Mouse (Mus musculus) heart, adult 18-20 months (tissue): ENCODE data around the gene Ces3a. TPM values are rescaled to one million over a fixed set of nuclear protein-coding genes. Genes with fewer than 3 reads are reported as not detected.
"Not testable (repeated sequence)": the region's sequence is repeated elsewhere in the genome, so short reads cannot be mapped to it uniquely, and the experiment has no call there.

Source experiments
- DNase-seq, 2 experiments: peaks; one replicate each; pipeline ENCODE4 v3.0.0; 2021 to 2022; ENCODE audit warnings: mixed read lengths in 1 of 2
- long read RNA-seq, 2 experiments: library from polyadenylated mRNA; stranded (forward); transcript quantifications; one replicate each; pipeline ENCODE4 v2.0.0; 2021
- total RNA-seq, 2 experiments: library from RNA; stranded (reverse); gene quantifications; 2 replicates each; pipeline ENCODE4 v1.2.3; 2021

Gene Ces3a
- total RNA-seq: not detected
- long read RNA-seq, experiment 1: 0 reads
- long read RNA-seq, experiment 2: 0 reads

DNA sequence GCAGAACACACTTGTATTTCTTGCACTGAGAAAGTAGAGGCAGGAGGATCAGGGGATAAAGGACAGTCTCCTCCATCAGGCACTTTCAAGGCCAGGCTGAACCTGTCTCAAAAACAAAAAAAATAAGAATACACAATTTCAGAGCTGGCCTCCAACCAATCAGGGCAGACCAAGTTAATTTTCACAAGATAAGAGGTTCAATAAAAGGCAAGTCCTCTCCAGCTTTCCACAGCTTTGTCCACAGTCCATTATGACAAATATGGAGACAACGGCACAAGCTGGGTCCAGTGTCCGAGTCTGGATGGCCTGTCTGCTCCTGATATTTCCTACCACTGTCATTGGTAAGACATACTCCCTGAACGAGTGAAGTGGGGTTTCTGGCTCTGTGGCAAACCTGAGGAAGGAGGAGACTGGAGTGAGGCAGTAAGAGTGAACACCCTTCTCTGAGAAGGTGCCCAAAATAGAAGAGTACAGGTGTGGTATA lies at the start of gene Ces3a:
Gene Ces3a (plus strand): TSS at position 231 of the 484 bp plus-strand sequence.
- no peak for DNase-seq

DNA sequence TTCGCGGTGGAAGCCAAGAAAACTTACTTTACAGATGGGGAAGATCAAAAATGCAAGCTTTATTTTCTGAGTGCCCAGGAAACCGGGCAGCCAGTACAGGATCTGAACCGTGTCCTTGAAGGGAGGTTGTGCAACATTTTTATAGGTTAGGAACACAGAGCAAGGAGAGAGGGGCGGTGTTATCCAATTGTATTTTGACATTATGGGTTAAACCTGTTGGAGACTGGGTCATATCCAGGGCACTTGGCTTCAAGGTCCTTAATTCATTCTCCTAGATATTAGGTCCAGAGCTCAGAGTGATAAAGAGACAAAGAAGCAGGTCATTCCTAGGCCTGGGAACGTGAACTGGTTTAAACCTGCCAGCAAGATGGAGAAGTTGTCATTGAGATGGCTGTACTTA lies 49.2 kb upstream of the Ces3a start:
- no peak for DNase-seq

DNA sequence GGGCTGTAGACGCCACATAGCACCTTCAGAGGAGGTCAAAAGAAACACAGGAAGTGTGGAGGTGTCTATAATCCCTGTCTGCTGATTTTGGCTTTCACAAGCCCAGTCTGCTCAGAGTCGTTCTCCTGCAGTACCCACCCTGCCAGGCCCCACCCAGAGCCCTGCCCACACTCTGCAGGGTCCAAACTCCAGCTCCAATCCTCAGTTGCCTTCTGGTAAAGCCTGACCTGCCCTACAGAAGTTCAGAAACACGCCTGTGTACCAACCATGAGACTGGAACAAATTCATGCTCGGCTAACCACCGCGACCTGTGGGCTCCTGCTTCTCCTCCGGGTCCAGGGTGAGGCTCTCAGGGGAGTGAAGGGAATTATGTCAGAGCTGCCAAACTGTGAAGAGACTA lies 47.8 kb upstream of the Ces3a start, which contains the start of gene Ces2h:
Gene Ces2h (plus strand): TSS at position 268 of the 400 bp plus-strand sequence.
- DNase-seq: no peak

DNA sequence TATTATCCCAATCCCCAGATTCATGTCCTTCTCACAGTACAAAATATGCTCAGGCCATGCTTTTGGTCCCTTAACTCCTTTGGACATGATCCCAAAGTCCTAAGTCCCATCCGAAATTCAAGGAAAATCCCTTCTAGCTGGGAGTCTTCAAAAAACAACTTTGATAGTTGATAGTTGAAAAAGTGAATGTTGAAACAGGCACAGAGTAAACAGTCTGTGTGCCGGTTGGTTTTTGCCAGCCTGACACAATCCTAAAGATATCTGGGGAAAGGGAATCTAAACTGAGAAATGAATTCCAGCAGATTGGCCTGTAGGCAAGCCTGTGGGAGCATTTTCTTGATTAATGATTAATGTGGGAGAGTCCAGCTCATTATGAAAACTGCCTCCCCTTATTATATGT lies 38.4 kb upstream of the Ces3a start:
- no peak for DNase-seq

DNA sequence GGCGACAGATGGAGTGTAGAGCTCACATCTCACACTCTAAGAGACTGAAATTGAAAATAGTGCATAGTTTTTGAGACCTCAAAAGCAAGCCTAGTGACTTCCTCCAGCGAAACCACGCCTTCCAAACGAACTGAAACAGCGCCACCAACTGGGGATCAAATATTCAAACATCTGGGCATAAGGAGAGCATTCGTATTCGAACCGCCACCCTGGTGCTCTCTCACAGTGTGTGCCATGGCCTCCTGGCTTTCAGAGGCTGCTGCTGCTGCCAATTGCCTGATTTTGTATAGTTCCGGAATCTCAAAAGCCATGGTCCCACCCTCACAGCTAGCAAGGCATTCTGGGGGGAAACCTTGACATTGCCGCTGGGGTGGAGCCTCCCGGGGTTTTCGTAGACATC lies 37.3 kb upstream of the Ces3a start:
- peak in 1 of 2 experiments; percentile 16 for DNase-seq

DNA sequence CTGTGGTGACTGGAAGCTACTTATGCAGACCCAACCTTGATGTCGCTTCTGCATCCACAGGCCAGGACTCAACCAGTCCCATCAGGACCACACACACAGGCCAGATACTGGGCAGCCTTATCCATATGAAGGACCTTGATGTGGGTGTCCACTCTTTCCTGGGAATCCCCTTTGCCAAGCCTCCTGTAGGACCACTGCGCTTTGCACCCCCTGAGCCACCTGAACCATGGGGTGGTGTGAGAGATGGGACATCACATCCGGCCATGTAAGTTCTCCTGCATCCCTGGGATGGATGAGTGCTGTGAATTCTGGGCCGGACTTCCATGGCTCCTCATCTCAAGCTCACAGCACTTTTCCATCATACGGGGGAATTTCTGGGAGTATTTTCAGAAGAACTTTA lies 34.0 kb upstream of the Ces3a start:
- DNase-seq: no peak

DNA sequence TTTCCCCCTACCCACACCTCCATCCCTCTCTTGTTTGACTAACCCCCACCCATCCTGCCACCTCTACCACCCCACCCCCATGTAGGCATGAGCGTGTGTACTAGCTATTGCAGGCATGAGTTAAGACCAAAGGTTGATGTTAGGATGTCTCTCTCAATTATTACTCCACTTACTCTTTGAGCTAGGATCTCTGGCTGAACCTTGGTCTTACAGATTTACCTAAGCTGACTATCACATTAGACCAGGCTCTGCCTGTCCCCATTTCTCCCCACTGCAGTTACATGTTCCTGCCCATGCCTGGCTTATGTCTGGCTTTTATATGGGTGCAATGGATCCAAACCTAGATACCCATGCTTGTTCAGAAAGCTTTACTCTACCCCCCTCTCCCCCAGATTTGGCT lies 26.4 kb upstream of the Ces3a start:
- DNase-seq: no peak

DNA sequence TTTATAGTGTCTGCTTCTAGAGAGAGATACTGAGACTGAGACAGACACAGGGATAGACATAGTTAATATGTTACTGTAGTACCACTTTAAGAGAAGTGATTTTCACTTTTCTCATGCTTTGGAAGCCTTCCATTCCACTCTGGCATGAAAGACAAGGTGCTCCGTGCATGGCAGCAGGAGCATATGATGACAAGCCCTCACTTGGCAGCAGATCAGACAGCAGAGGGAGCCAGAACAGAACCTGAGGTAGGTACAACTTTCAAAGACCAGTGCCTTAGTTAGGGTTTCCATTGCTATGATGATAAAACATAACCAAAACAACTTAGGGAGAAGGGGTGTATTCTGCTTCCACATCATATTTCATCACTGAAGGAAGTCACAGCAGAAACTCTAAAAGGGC lies 25.3 kb upstream of the Ces3a start:
- peak in 1 of 2 experiments; percentile 5 for DNase-seq

DNA sequence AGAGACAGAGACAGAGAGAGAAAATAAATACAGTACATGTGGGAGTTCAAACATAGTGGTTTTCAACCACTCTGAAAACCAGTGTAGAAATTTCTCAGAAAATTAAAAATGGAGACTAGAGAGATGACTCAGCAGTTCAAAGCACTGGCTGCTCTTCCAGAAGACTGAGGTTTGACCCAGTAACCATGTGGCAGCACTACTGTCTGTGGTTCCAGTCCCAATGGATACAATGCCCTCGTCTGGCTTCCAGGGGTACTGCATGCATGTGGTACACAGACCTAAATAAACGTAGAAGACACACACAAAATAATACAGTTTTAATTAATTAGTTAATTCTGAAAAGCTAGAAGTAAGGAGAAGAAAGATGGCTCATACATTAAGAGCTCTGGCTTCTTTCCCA lies 23.4 kb upstream of the Ces3a start:
- no peak for DNase-seq

DNA sequence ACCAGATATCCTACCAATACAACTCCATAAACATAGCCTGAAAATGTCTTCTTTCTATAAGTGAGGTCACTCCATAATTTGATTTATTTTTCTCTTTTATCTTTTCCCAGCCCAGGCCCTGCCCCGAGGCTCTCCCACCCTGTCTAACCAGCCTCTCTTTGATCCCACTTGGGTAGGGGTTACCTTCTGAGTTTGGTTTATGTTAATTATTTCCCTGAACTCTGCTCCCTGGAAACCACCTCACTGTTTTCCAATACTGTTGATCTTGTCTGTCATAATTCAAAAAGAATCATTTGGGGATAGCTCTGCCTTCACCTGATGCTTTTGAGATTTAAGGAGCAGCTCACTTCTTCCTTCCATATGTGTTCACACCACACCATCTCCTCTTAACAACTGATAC lies 4.9 kb upstream of the Ces3a start:
- DNase-seq: no peak

DNA sequence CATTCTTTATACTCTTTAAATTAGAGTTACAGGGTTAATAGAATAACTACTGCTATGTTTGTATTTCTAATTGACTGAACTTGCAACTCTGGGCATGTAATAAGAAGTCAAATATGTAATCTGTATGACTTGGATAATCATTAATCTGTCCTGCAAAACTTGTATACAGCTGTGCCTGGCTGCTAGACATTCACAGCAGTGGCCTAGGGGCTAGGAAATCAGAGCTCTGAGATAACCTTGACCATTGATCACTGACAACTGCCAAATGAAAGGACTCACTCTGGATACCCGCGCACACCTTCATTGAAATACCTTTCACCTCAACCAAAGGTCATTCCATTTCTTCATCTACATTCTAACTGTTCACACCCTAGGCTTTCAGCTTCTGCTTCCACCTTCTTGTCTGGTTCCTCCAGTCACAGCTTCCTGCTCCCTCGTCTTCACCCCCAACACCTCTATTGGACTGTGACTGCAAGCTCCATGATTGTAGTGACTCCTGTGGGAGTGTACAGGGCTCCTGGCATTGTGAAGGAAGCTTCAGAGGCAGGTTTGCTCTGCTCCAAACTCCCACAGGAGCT lies 2.5 kb upstream of the Ces3a start:
- no peak for DNase-seq

DNA sequence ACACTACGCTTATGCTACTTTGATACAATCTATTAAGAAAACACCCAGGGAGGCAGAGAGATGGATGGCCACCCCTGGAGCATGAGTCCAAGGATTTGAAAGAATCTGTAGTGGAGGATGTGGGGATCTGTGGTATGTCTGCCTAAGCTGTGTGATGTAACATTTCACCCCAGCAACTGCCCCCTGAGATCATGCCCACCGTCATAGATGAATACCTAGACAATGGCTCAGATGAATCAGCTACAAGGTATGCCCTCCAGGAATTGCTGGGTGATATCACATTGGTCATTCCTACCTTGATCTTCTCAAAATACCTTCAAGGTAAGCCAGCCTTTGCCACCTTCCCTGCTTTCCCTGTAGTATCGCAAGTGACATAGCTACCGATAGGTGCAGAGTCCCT lies 7.8 kb downstream of the Ces3a start:
- DNase-seq: no peak

DNA sequence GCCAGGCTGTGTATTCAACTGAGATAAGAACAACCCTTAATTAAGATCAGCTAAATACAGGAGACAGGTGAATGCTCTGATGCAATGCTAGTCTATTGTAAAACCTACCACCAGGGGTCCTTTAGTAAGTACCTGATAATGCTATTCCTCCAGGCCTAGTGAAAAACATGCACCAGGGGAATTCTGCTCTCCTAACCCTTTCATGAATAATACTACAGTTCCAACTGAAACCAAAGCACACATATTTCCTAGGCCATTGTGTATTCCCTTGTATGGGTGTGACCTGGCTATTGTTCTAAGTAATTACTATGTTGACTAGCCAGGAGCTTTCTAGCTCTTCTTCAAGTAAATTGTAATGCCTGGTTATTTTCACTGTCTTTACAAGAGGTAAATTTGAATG lies 11.7 kb downstream of the Ces3a start:
- DNase-seq: no peak

DNA sequence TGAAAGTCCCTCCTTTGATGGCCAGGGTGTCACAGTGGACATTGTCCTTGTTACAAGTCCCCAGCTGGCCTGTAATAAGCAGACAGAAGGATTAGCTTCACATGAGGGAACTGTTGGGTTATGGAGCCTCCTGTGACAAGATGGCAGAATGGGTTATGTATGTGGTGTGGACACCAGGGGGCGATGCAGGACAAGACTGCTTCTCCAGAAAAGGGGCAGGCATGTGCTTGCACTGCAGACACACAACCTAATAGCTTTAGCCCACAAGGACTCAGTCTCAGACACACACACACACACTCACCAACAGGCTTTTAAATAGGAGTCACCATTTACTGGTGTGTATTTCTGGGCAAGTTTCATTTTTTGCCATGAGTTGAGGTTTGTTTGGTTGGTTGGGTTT lies 18.4 kb downstream of the Ces3a start:
- peak; percentile 17 to 39 for DNase-seq

DNA sequence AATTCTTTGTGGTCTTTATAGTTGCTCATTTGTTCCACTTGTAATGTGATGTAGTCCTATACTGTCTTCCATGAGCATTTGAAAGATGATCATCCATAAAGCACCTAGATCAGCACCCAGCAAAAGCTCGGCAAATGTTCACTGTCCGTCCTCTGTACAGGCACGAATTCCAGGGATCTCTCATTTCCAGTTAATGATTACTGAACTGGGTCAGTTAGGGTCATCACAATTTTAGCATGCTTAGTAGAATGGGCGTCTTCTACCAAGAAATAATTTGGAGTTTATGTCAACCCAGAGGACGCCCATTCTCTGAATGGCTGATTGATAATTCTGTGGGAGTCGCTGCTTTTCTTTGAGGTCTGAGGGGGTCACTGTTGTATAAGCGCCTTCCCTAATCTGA lies 19.5 kb downstream of the Ces3a start:
- not testable (repeated sequence) for DNase-seq

DNA sequence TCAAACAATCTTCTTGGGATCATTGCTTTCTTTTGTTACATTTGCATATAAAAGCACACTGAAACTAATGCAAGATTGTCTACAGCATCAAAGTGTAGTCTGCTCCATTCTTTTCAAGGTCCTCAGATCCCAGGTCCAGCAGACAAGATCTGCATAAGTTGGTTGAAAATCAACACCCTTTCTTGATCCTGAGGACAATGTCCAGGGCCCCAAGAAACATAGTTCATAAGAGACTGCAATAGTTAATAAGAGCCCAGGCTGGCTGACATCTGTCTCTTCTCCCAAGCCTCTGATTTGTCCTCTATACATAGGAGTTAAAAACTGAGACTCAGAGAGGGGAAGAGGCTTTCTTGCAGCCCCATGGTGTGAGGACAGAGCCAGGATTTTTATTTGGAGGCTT lies 20.6 kb downstream of the Ces3a start:
- DNase-seq: no peak

DNA sequence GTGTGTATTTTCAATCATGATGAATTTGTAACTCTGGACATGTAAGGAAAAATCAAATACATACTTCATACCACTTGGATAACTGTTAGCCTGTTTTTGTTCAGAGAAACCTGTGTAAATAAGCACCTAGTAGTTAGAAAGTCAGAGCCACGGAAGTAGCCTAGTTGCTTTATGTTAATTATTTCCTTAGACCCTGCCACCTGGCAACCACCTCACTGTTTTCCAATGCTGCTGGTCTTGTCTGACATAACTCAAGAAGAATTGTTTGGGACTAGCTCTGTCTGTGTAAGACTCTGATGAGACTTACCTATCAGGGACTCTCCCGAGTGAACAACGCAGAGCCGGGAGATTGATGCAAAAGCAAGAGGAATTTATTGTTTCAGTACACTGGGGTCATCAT lies 28.2 kb downstream of the Ces3a start:
- DNase-seq: no peak

DNA sequence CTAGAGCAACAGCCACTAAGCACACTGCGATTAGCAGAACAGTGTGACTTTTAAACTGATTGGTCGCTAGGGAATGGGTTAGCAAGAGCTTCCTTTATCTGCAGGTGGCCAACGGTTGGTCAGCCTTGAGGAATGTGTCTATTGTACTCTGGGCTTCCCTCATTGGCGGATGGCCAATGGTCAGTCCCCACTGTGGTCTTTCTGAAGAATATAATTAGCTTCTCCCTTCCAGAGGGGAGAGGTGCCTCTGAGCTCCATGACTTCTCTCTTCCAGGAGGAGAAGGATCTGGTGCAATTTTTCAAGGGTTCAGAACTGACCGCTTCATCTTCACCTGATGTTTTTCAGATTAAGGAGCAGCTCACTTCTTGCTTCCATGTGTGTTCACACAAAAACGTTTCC lies 28.7 kb downstream of the Ces3a start:
- DNase-seq: no peak

DNA sequence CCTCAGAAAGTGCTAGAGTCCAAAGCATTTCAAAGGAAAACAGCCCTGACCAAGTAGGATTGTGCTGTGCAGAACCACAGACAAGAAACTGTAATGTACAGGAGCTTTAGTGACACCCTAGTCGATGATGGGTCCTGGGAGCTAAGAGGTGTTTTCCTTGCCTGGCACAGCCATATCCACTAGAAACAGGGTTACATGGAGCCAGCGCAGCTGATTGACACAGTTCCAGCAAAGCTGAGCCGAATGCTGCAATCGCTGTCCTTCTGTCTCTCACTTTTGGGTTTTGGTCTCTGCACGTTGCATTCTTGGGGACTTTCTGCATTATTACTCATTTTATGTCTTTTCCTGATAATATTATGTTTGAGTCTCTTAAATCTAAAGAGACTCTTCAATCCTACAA lies 30.2 kb downstream of the Ces3a start:
- no peak for DNase-seq

DNA sequence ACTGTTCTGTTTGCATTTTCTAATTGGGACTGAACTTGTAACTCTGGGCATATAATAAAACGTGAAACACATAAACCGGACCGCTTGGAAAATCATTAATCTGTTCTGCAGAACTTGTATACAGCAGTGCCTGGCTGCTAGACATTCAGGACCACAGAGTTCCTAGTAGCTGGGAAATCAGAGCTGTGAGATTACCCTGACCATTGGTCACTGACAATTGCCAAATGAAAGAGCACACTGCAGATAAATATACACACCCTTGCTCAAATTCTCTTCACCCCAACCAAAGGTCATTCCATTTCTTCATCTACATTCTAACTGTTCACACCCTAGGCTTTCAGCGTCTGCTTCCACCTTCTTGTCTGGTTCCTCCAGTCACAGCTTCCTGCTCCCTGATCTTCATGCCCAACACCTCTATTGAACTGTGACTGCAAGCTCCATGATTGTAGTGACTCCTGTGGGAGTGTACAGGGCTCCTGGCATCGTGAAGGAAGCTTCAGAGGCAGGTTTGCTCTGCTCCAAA lies 32.5 kb downstream of the Ces3a start:
- no peak for DNase-seq

DNA sequence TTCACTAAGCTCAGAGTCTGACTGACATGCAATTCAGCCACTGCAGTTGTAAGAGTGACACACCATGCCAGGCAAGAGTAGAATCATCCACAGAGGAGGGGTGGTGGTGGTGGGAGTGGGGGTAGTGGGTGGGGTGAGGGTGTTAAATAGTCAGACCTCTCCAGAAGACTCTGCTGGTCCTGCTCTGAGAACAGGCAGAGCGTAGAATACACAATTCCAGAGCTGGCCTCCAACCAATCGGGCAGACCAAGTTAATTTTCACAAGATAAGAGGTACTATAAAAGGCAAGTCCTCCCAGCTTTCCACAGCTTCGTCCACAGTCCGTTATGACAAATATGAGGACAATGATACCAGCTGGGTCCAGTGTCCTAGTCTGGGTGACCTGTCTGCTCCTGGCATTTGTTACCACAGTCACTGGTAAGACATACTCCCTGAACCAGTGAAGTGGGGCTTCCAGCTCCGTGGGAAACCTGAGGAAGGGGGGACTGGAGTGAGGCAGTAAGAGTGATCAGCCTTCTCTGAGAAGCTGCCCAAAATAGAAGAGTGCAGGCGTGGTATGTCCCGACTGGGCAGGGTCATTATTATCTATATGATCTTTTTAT lies 35.1 kb downstream of the Ces3a start, which contains the start of gene Ces3b:
Gene Ces3b (plus strand): TSS at position 305 of the 602 bp plus-strand sequence.
- peak; percentile 12 to 21 for DNase-seq

DNA sequence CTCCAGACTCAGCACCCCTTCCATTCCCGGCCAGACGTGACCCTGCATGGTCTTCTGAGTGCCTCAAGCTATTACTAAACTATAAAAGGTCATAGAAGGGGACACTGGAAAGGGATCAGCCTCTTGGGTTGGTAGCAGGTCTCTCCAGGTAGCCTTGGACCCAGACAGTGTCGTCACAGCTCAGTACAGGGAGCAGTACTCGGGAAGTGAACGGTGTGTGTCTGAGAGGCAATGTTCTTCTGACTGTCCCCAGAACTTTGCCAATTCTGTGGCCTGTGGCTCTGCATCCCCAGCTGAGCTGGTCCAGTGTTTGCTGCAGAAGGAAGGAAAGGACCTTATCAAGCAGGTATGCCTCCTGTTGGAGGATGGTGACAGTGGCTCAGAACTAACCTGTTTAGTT lies 39.8 kb downstream of the Ces3a start:
- DNase-seq: not testable (repeated sequence)

DNA sequence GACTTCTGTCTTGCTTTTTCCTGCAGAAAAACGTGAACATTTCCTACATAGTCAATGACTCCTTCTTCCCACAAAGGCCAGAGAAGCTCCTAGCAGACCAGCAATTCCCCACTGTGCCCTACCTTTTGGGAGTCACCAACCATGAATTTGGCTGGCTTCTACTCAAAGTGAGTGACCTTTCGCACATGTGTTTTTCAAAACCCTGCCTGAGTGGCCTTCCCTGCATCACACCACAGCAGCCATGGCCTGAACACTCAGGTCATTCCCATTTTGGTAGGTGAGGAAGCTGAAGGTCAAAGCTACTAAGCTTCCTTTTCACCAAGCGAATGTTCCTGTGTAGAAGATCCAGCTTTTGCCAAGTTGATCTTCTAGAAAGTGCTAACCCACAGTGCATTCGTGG lies 40.2 kb downstream of the Ces3a start:
- DNase-seq: no peak

DNA sequence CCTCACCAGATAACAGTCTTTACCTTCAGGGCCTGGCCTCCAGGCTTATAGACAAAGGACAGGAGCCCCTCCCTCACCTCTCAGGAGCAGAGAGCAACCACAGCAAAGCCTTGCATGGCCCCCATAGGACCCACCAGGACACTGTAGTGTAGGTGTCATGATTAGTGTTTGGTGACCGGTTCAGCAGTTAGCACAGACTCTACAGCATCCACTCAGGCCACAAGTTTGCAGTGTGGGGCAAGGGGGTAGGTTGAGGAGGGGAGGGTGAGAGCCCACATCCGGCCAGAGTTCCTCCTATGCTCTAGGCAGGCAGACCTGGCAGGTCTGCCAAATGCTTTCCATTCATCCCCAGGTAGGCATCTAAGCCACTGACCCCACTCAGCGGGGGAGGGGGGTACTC lies 45.6 kb downstream of the Ces3a start:
- no peak for DNase-seq
